In the genomic region with DNA sequence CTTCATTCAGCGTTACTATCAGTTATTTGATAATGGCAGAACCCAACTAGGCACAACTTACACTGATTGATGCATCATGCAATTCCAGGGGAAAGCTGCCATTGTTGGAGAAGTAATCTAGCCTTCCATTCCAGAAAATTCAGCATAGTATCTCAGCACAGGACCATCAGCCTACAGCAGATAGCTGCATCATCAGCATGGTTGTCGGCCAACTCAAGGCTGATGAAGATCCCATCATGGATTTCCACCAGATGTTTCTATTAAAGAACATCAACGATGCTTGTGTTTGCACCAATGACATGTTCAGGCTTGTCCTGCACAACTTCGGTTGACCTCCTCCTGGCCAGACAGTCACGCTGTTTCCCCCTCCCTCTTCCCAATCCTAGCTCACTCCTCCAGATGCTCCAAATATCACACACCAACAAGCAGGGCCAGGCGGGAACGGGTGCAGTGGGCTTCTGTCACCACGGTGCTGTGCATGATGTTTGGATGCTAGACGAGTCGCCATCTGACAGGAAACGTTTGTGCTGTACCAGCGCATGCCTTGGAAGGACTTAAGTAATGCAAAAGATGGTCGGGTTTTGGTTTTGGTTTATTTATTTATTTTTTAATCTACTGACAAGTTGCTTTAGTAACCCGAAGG, we compare ENCODE assay signal across 17 mouse cellular contexts.
A peak's percentile ranks its signal among the peaks of the same experiment; 100 is the strongest.
DNase-seq lines count a peak whose midpoint lies in the region; ATAC-seq and TF ChIP-seq lines count a peak whose summit lies in the region.
"Had no signal": no experiment of that assay in that cellular context is flagged by ENCODE, and none has a peak within 500 bp of the region (broad histone marks: within the 10 kb centered on the region; RNA-seq: fewer than 3 reads in every experiment).

No protein-coding gene starts in this region.

- intact Hi-C loops in gastrocnemius, postnatal 36 days (cut with DNase I): no loop called here

- no peaks in the 10 kb centered on the region for H3K27me3 ChIP-seq in lung, embryonic 16.5 days (ENCODE audit: control insufficient read depth, insufficient read depth, low read depth, low read length)
- H3K27me3 ChIP-seq in myocyte (ENCODE audit: control insufficient read depth, insufficient read depth, insufficient read length): no peaks in the 10 kb centered on the region
- H3K27me3 ChIP-seq: forebrain, embryonic 15.5 days; hindbrain, embryonic 13.5 days; limb, embryonic 12.5 days; liver, embryonic 12.5 days; midbrain, embryonic 12.5 days had no signal

- H3K9me3 ChIP-seq in lung, embryonic 16.5 days (ENCODE audit: control insufficient read depth, low read length): no peaks in the 10 kb centered on the region
- H3K9me3 ChIP-seq: forebrain, embryonic 15.5 days; hindbrain, embryonic 13.5 days; limb, embryonic 12.5 days; liver, embryonic 12.5 days; midbrain, embryonic 12.5 days had no signal

- no peak for TF ChIP-seq POLR2A in myocyte (IDR thresholded peaks at IDR 0.05; ENCODE audit: insufficient read length, low read depth)

- no peak overlapping the region for H3K4me3 ChIP-seq in lung, embryonic 16.5 days (ENCODE audit: low read length)
- H3K4me3 ChIP-seq in myocyte: no peak overlapping the region
- H3K4me3 ChIP-seq: forebrain, embryonic 15.5 days; hindbrain, embryonic 13.5 days; limb, embryonic 12.5 days; liver, embryonic 12.5 days; midbrain, embryonic 12.5 days had no signal

- no peak overlapping the region for H3K9ac ChIP-seq in lung, embryonic 16.5 days (ENCODE audit: low read length)
- H3K9ac ChIP-seq: forebrain, embryonic 15.5 days; hindbrain, embryonic 13.5 days; limb, embryonic 12.5 days; liver, embryonic 12.5 days; midbrain, embryonic 12.5 days had no signal

- DNase-seq in ES-CJ7 (ENCODE audit: low read depth, low spot score) (peak; percentile 13), R1 (ENCODE audit: low read depth, low spot score) (peak; percentile 54)
- DNase-seq in kidney, adult 11 months: no peak
- DNase-seq in gastrocnemius, postnatal 36 days: no peak
- DNase-seq: adrenal gland, postnatal 14 days; cerebellum, adult 11 months; cerebellum, postnatal 36 days had no signal

- no peaks in the 10 kb centered on the region for H3K79me2 ChIP-seq in myocyte (ENCODE audit: control insufficient read depth, insufficient read depth)

- ATAC-seq in lung, embryonic 16.5 days (ENCODE audit: low read depth): peak; percentile 95
- no peak for ATAC-seq in monocyte, adult 5-6 weeks (replicated peaks; ENCODE audit: insufficient number of reproducible peaks, low FRiP score, low TSS enrichment, poor library complexity, severe bottlenecking)
- ATAC-seq: forebrain, embryonic 15.5 days; inflammation-experienced regulatory T-cells, adult 6 months; liver, embryonic 12.5 days had no signal

- H3K4me2 ChIP-seq in lung, embryonic 16.5 days (ENCODE audit: low read depth, low read length): no peak overlapping the region
- H3K4me2 ChIP-seq in myocyte (ENCODE audit: low read depth): peak overlapping the region; percentile 5
- H3K4me2 ChIP-seq: forebrain, embryonic 15.5 days; heart, embryonic 11.5 days; hindbrain, embryonic 13.5 days; limb, embryonic 12.5 days; liver, embryonic 12.5 days; midbrain, embryonic 12.5 days had no signal

- no peak overlapping the region for H3ac ChIP-seq in myocyte (ENCODE audit: control insufficient read depth, insufficient read length)

- H3K27ac ChIP-seq in lung, embryonic 16.5 days (ENCODE audit: low read length): peak overlapping the region; percentile 78
- H3K27ac ChIP-seq: forebrain, embryonic 15.5 days; hindbrain, embryonic 13.5 days; limb, embryonic 12.5 days; liver, embryonic 12.5 days; midbrain, embryonic 12.5 days had no signal

- 55% methylated on average over 14 of the region's 14 CpGs for WGBS in lung, embryonic 16.5 days

- H3K4me1 ChIP-seq in lung, embryonic 16.5 days (replicated peaks; ENCODE audit: control insufficient read depth, insufficient read depth, low read length): peaks cover 18% of the 10 kb centered on the region
- H3K4me1 ChIP-seq: forebrain, embryonic 15.5 days; hindbrain, embryonic 13.5 days; liver, embryonic 12.5 days; midbrain, embryonic 12.5 days had no signal

- H3K36me3 ChIP-seq in lung, embryonic 16.5 days (ENCODE audit: control insufficient read depth, insufficient read depth, low read length): no peaks in the 10 kb centered on the region
- no peaks in the 10 kb centered on the region for H3K36me3 ChIP-seq in myocyte (ENCODE audit: control insufficient read depth, insufficient read depth)
- H3K36me3 ChIP-seq: forebrain, embryonic 15.5 days; hindbrain, embryonic 13.5 days; limb, embryonic 12.5 days; liver, embryonic 12.5 days; midbrain, embryonic 12.5 days had no signal

TF ChIP-seq in myocyte, 11 proteins besides CTCF, POLR2A, EP300 and RAD21:
- TF ChIP-seq TCF3 (IDR thresholded peaks at IDR 0.05; ENCODE audit: insufficient read length, low read depth): no peak

Comparison
In these comparisons a context has a peak if more than half of its experiments do, and no peak if none do; other contexts are left out.
1. DNase-seq: peak in ES-CJ7 (single experiment) and R1 (single experiment); none in kidney, adult 11 months (single experiment) and gastrocnemius, postnatal 36 days (0 of 2).